Mouse (Mus musculus): ENCODE results near the gene Pif1.

Gene Pif1

DNA sequence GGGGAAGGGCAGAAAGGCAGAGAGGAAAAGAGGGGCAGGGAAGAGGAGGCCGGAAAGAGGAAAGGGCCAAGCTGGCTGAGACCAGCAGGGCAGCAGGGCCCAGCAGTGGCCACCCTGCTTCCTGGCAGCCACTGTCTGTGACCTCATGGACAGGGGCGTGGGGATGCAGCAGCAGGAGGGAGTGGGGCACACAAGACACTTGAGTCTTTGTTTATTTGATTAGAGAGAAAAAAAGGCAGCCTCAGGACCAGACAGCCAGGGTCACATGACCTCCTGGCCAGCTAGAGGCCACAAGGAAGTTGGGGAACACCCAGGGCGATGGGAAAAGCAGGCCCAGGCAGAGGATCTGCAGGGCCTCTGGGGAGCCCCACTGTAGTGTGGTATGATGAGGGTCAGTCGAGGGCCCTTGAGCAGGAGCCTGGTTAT lies 24.9 kb upstream of the Pif1 start:
- DNase-seq, result peak; percentile 33

DNA sequence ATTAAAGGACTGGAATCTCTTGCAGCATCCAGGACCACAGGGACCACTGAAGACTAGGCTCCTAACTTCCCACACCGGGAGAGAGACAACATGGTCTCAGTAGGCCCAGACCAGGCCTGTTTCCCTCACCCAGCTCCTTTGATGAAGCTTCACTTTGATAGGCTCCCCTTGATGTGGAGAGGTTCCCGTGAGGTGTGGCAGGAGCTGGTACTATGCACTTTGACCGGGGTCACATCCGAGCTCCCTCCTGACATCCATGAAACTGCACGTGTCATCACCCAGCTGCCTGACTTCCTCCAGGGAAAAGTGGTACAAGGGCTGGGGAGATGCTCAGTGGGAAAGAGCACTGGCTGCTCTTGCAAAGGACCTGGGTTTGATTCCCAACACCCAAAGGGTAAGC lies 23.9 kb upstream of the Pif1 start:
- DNase-seq, result no peak

- no peak for DNase-seq
These were observed 22.3 kb upstream of the Pif1 start for GRCm38 (mm10) chr9:65564698-65565097.

GRCm38 (mm10) chr9:65568787-65569186 lies 18.2 kb upstream of the Pif1 start:
- no peak for DNase-seq

GRCm38 (mm10) chr9:65569491-65569971 lies 17.4 kb upstream of the Pif1 start:
- DNase-seq, result no peak

DNA sequence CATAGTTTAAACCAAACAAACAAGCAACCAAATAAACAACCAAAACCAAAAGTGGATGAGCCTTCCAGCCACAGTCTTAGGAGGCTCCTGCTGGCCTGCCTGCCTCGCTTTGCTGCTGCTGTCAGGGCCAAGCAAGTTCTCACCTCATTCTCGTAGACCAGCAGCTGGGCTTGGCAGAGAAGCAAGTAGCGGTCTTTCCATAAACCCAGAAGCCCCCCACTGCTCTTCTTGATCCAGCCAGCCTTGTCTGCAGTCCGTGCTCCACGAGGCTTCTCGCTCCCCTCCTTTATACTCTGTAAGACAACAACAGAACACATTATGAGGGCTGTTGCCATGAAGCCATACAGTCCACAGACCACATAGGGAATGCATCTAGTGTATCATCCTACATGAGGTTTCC lies 14.1 kb upstream of the Pif1 start:
- DNase-seq, result no peak

DNA sequence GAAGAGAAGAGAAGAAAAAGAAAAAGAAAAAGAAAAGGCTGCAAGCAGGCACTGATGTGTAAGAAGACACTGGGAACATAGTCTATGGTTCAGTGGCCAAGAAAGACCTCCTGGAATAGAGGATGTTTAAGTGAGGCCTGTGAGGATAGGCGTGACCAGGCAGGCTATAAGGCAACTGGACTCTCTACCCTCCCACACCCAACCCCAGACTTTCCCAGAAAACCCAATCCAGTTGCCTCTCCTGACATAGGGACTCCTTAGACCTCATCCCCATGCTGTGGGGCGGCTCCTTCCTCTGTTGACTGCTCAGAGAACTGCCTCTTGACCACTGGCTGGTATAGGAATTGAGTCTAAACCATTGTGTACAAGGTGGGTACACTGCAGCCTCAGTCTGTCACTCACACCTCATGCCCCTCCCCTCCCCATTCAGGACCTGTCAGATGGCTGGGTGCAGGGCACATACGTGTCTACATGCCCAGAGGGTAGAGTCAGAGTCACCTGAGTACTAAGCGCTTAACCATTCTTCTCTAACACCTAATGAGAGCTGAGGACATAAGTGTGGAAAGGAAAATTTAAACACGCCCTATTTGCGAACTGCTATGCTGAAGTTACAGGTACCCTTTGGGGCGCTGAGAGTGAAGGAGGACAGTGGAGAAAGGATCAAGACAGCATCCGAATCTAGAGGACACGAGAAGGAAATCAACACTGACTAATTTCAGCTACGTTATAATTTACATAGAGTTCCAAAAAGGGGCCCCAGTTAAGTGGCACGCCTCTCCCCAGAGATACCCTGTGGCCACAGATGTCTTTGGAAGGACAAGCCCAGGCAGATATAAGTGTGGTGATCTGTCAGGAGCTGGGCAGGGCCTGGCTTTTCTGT lies 12.2 kb upstream of the Pif1 start:
- no peak for DNase-seq

DNA sequence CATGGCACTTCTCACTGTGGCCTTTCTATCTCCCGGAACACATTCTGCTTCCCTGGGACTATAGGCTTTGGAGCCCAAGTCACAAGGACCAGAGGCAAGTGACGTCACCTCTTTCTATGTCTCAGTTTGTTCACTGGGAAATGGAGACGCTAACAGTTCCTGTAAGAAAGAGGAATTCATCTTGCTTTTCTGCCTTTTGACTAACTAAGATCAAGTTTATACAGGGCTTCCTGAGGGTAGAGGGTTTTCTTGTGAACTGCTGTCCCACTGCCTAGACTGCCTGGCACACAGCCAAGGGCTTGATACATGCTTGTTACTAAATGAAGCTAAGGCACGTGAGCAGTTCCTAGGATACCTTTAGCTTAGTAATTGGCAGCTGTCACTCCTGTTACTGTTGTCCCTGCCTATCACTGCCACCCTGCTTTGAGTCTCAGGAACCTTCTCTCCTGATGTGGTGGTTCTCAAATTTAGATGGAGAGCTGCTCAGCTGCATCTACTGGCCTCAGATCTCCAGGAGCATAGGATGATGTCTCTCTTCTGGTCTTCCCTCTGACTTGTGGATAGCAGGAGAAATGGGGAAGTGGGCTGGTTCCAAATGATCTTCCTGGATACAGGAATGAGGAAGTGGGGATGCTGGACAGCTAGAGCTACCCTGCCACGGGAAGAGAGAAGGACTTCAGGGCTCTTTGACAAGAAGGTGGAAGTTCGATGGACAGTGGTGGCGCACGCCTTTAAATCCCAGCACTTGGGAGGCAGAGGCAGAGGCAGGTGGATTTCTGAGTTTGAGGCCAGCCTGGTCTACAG lies 11.4 kb upstream of the Pif1 start:
- DNase-seq, result no peak

GRCm38 (mm10) chr9:65576861-65577510 lies 10.0 kb upstream of the Pif1 start:
- peak; percentile 20 for DNase-seq

DNA sequence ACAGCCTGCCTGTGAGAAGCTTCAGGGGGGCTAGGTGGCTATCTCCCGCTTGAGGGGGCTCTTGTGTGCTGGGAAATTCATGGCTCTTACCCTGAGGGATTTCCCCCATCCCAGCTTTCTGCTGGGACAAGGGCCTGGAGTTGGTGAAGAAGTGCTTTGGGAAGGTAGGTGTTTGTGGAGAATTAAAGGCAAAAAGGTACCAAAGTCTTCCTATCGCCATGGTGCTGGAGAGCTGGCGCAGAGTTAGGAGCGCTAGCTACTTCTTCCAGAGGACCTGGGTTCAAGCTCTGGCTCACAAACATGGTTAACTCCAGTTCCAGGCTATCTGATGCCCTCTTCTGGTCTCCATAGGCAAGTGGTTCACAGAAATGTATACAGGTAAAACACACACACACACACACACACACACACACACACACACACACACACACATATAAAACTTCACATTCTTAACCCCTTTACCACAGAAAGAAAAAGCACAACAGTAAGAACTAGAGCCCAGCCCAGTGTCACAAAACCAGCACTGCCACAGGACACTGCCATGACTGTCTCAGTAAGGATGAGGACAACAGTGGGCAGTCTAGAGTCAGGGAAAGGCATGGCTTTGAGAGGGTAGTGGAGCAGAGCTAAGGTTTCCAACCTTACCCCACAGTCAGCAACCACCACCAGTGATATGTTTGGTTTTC lies 9.3 kb upstream of the Pif1 start:
- no peak for DNase-seq

DNA sequence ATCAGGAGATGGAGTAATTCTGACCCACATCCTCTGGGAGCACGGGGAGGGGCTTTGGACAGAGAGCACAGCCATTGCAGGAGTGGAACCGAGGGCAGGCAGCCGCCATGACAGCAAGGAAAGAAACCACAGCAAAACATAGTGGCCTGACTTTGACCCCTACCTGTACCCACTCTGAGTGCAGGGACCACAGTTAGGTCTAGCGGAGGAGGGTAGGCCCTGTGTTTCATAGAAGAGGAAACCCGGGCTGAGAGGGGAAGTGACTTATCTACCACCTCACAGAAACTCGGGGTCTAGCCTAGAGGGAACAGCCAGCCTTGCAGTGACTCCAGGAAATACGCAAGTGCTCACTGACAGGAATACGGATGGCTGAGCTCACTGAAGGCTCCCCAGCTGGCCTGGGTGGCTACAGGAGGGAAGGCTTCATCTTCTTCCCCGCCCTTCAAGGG lies 8.1 kb upstream of the Pif1 start:
- DNase-seq, result no peak

DNA sequence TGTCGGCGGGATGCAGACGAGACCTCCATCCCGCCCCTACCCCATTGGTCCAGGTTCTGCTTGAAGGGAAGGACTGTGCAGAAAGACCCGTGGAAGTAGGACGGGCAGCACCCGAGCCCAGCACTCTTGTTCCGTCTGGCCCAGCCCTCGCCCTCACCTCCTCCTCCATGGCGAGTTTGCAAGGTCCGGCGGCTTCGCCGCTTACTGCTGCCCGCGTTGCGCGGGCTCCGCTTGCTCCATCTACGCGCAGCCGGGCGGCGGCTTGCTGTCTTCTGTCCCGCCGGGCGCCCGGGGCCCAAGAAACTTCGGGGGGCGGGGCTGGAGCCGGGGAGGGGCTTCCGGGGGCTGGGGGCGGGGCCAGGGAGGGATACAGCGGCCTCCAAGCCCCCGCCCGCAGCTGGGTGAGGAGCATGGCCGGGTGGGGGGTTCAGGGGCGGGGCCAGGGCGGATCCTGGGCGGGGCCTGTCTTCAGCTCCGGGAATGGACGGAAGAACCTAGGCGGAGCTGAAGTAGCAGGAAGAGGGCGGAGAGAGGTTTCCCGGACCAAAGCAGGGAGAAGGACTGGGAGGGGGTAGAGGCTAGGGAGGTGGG lies 7.1 kb upstream of the Pif1 start, which contains the start of gene Plekho2:
Gene Plekho2, minus strand, starts transcription at position 260 of the 591 bp plus-strand sequence.
- peak; percentile 63 for DNase-seq

DNA sequence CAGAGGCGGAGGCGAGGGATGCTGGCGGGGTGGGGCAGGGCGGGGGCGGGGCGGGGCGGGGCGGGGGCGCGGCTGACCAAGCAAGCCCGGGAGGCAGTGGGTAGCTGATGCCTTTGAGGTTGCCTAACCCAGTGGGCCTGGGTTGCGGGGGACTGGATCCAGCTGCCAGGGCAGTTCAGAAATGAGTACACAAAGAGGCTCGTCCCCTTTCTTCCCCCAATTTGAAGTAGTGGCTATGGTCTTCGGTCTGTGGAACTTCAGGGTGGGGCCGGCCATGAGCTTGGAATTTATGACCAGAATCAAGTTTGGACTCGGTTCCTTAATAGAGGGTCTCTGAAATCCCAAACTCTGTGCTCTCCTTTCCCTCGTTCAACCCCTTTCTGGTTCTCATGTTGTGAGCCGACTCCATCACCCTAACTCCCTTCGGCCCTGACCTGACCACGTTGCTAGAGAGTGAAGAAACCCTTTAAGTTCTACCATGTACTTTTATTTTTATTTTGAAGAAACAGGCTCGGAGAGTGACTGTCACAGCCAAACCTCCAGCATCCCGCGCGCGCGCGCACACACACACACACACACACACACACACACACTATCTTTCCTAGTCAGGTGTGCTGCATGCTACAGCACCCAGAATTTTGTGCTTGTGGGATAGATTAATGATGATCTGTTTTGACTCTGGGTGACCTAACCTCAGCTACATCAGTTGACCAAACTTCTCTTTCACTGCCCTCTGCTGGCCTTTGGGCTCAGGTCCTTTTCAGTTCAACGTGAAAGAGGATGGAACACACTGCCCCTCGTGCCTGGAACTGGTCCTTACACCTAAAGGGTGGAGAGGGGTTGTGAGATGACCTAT lies 6.3 kb upstream of the Pif1 start:
- DNase-seq, result peak; percentile 71

DNA sequence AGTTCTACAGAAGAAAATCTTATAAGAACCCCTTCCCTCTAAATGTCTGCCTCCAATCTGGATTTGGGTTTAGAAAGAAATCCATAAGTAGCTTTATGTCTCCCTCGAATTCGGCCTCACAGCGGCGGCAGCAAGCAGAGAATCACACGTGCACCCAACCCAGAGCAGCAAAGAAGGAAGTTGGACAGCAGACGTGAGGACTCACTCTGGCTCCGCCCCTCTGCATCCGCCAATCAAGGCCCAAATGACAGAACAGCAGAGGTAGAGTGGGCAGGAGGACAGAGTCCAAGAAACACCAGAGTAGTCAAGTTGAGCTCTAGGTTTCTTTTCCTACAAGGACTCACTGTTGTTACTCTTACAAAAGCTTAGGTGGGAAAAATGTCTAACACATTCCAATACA lies 3.9 kb upstream of the Pif1 start:
- no peak for DNase-seq

DNA sequence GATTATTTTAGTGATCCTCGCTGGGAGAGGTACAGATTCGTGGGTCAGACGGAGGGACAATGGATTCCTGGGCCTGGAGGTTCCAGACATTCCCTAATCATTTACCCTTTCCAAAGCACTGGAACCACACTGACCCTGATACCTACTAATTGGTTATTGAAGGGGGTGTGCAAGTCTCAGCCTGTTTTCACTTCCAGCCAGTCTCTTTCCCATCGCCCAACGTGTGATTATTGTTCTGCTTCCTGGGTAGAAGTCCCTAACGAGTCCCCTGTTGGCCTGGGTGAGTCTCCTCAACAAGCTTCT lies 261 bp downstream of the Pif1 start:
- DNase-seq, result no peak

- DNase-seq, result no peak
These were observed 806 bp downstream of the Pif1 start for GRCm38 (mm10) chr9:65587573-65588358.

DNA sequence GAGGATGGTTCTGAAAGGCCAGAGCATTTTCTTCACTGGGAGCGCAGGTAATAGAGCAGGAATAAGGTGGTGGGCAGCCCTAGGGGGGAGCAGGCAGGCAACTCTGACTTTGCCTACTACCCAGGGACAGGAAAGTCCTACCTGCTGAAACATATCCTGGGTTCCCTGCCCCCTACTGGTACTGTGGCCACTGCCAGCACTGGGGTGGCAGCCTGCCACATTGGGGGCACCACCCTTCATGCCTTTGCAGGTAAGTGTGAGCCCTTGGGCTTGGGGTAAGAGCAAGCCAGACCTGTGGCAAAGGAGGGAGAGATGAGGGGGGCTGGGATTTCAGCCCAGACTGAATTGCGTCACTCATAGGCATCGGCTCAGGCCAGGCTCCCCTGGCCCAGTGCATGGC lies 2.1 kb downstream of the Pif1 start:
- no peak for DNase-seq

- no peak for DNase-seq
These were observed 5.8 kb downstream of the Pif1 start for GRCm38 (mm10) chr9:65592721-65593120.

- no peak for DNase-seq
These were observed 6.6 kb downstream of the Pif1 start for GRCm38 (mm10) chr9:65593596-65593995.

DNA sequence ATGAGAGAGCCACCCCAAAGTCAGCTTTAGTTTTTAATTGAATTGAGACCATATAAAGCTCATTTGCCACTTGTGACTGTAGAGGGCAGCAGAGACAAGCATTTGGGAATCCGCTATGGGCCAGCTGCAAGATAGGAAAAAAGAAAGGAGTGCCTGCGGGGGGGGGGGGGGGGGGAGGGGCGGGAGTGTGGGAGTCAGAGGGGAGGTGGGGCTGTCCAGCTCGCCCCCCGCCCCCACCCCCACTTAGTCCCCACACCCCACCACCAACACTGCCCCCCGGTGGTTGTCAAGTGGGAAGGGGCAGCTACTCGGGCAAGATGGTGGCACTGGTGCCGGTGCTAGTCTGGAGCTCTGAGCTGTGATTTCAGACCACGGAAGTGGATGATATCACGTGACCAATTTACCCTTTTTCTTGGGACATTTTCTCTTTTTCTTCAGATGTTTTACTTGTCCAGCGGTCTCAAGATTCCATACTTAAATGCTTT lies 11.8 kb downstream of the Pif1 start:
- DNase-seq, result no peak

Measured in cerebellum, adult 11 months (tissue).